Mouse (Mus musculus): Measurements from ENCODE around the gene Tymp. TPM values are rescaled to one million over a fixed set of nuclear protein-coding genes. Genes with fewer than 3 reads are reported as not detected.

The Tymp gene
- polyA plus RNA-seq (2015; fragmentation: Nextera tagmentation; extraction: Ambion mirVana) = 1.9 and 3.0 TPM in 2 replicates

DNA sequence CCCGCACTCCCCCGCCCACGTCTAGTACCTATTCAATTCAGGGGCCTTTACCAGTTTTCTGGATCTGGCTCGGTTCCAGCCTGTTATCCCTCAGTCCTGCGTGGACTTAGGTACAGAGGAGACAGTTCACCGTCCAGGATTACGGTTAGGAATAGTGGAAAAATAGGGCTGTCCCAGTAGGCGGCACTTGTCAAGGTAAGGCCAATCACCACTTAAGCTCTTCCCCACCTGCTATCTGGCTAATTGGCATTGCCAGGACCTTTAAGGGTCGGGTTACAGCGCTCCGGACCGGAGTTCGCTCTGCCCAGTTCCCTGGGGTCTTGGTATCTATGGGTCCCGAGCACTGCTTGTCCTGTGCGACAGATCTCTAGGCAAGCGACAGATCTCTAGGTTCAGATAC lies at the start of gene Tymp:
Tymp (minus strand) TSS at position 83 of the 400 bp plus-strand sequence.
- no peaks in the 10 kb centered on the region for H3K9me3 ChIP-seq (replicated peaks; ENCODE audit: control insufficient read depth, low read length, poor library complexity, severe bottlenecking)
- H3K27me3 ChIP-seq (ENCODE audit: control insufficient read depth, insufficient read depth, low read depth, low read length) = peaks cover 35% of the 10 kb centered on the region
- WGBS = 20% methylated on average over 16 of the region's 16 CpGs
- H3K9ac ChIP-seq (ENCODE audit: low read depth, low read length) = no peak within 1 kb of the TSS
- H3K4me3 ChIP-seq (ENCODE audit: low read depth, low read length) = no peak within 1 kb of the TSS
- no peak within 1 kb of the TSS for H3K4me2 ChIP-seq (ENCODE audit: low read length)
- peaks cover 24% of the 10 kb centered on the region for H3K4me1 ChIP-seq (ENCODE audit: control insufficient read depth, insufficient read depth, low read length)
- ATAC-seq = no peak
- no peak within 1 kb of the TSS for H3K27ac ChIP-seq (ENCODE audit: low read length)
- peaks cover 1% of the 10 kb centered on the region for H3K36me3 ChIP-seq (ENCODE audit: control insufficient read depth, insufficient read depth, low read length)

DNA sequence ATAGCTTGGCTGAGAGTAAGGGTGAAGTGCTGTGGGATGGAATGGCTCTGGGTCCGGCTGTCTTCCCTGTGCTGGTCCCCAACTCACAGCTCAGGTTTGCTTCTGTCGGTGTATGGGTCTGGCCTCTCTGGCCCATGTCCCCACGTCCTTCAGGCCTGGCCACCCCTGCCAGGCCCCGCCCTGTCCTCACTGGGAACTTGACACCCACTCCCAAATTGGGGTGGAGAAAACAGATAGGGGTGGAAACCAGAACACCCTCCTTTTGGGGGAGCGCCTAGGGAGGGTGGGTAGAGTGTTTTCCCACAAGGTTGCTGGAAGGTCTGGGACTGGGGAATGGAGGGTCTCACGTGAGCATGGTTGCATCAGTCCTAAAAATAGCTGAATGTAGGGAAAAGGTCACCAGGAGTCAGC lies 48.9 kb upstream of the Tymp start, which contains the start of gene Cpt1b:
Cpt1b (minus strand) TSS at position 153 of the 411 bp plus-strand sequence.
- Histone ChIP-seq H3K9ac (ENCODE audit: low read depth, low read length) (no peak within 1 kb of the TSS), H3K9me3 (replicated peaks; ENCODE audit: control insufficient read depth, low read length, poor library complexity, severe bottlenecking) (no peaks in the 10 kb centered on the region), H3K4me1 (ENCODE audit: control insufficient read depth, insufficient read depth, low read length) (peaks cover 9% of the 10 kb centered on the region), H3K4me2 (ENCODE audit: low read length) (no peak within 1 kb of the TSS), H3K36me3 (ENCODE audit: control insufficient read depth, insufficient read depth, low read length) (peaks cover 17% of the 10 kb centered on the region), H3K27ac (ENCODE audit: low read length) (no peak within 1 kb of the TSS), H3K27me3 (ENCODE audit: control insufficient read depth, insufficient read depth, low read depth, low read length) (no peaks in the 10 kb centered on the region), H3K4me3 (ENCODE audit: low read depth, low read length) (no peak within 1 kb of the TSS)
- 46% methylated on average over 6 of the region's 6 CpGs for WGBS
- ATAC-seq = no peak

DNA sequence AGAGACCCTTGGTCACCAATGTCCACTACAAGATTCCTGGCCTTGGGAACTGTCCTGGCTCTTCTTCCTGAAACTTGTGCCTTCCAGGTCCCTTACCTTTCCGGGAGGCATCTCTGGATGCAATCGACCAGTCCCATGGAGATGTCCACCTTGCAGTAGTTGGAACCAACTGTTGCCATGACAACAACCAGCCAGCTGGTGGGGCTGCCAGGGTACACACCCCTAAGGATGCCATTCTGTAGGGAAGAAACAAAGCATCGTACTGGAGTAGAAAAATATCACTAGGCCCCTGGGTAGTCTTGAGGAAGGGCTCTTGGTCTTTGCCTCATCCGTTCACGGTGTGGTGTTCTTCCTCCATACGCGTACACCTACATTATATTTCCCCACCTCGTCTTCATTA lies 47.8 kb upstream of the Tymp start:
- H3K27me3 ChIP-seq (ENCODE audit: control insufficient read depth, insufficient read depth, low read depth, low read length) = no peaks in the 10 kb centered on the region
- peaks cover 20% of the 10 kb centered on the region for H3K36me3 ChIP-seq (ENCODE audit: control insufficient read depth, insufficient read depth, low read length)
- H3K4me3 ChIP-seq (ENCODE audit: low read depth, low read length) = no peak overlapping the region
- H3K4me2 ChIP-seq (ENCODE audit: low read length) = no peak overlapping the region
- H3K4me1 ChIP-seq (ENCODE audit: control insufficient read depth, insufficient read depth, low read length) = peaks cover 9% of the 10 kb centered on the region
- H3K9me3 ChIP-seq (replicated peaks; ENCODE audit: control insufficient read depth, low read length, poor library complexity, severe bottlenecking) = no peaks in the 10 kb centered on the region
- WGBS = 83% methylated on average over 8 of the region's 8 CpGs
- H3K9ac ChIP-seq (ENCODE audit: low read depth, low read length) = no peak overlapping the region
- no peak for ATAC-seq
- no peak overlapping the region for H3K27ac ChIP-seq (ENCODE audit: low read length)

GRCm38 (mm10) chr15:89421938-89422337 lies 45.1 kb upstream of the Tymp start:
- Histone ChIP-seq H3K4me3 (ENCODE audit: low read depth, low read length) (no peak overlapping the region), H3K4me1 (ENCODE audit: control insufficient read depth, insufficient read depth, low read length) (no peaks in the 10 kb centered on the region), H3K9me3 (replicated peaks; ENCODE audit: control insufficient read depth, low read length, poor library complexity, severe bottlenecking) (no peaks in the 10 kb centered on the region), H3K4me2 (ENCODE audit: low read length) (no peak overlapping the region), H3K27me3 (ENCODE audit: control insufficient read depth, insufficient read depth, low read depth, low read length) (no peaks in the 10 kb centered on the region), H3K36me3 (ENCODE audit: control insufficient read depth, insufficient read depth, low read length) (peaks cover 24% of the 10 kb centered on the region), H3K9ac (ENCODE audit: low read depth, low read length) (no peak overlapping the region), H3K27ac (ENCODE audit: low read length) (no peak overlapping the region)
- ATAC-seq = no peak
- WGBS = 93% methylated on average over 9 of the region's 9 CpGs

- no peaks in the 10 kb centered on the region for H3K27me3 ChIP-seq (ENCODE audit: control insufficient read depth, insufficient read depth, low read depth, low read length)
- no peaks in the 10 kb centered on the region for H3K9me3 ChIP-seq (replicated peaks; ENCODE audit: control insufficient read depth, low read length, poor library complexity, severe bottlenecking)
- H3K4me2 ChIP-seq (ENCODE audit: low read length) = no peak overlapping the region
- no peak overlapping the region for H3K9ac ChIP-seq (ENCODE audit: low read depth, low read length)
- no peak overlapping the region for H3K4me3 ChIP-seq (ENCODE audit: low read depth, low read length)
- no peak for ATAC-seq
- WGBS = 90% methylated on average over 8 of the region's 8 CpGs
- peaks cover 9% of the 10 kb centered on the region; the same call in 1 of the 2 replicates for H3K36me3 ChIP-seq (ENCODE audit: control insufficient read depth, insufficient read depth, low read length)
- no peaks in the 10 kb centered on the region for H3K4me1 ChIP-seq (ENCODE audit: control insufficient read depth, insufficient read depth, low read length)
- no peak overlapping the region for H3K27ac ChIP-seq (ENCODE audit: low read length)
Measured at GRCm38 (mm10) chr15:89415282-89415681, 38.4 kb upstream of the Tymp start.

- no peak within 1 kb of the TSS for H3K27ac ChIP-seq (ENCODE audit: low read length)
- no peaks in the 10 kb centered on the region for H3K27me3 ChIP-seq (ENCODE audit: control insufficient read depth, insufficient read depth, low read depth, low read length)
- no peak within 1 kb of the TSS for H3K4me3 ChIP-seq (ENCODE audit: low read depth, low read length)
- H3K36me3 ChIP-seq (ENCODE audit: control insufficient read depth, insufficient read depth, low read length) = no peaks in the 10 kb centered on the region
- 91% methylated on average over 24 of the region's 24 CpGs for WGBS
- no peak within 1 kb of the TSS for H3K9ac ChIP-seq (ENCODE audit: low read depth, low read length)
- H3K9me3 ChIP-seq (replicated peaks; ENCODE audit: control insufficient read depth, low read length, poor library complexity, severe bottlenecking) = peaks cover 3% of the 10 kb centered on the region; the same call in 1 of the 2 replicates
- no peaks in the 10 kb centered on the region for H3K4me1 ChIP-seq (ENCODE audit: control insufficient read depth, insufficient read depth, low read length)
- no peak for ATAC-seq
- no peak within 1 kb of the TSS for H3K4me2 ChIP-seq (ENCODE audit: low read length)
Measured at GRCm38 (mm10) chr15:89410118-89410517, 33.3 kb upstream of the Tymp start, which contains the start of gene Syce3. Gene Syce3 (minus strand): TSS chr15:89410503.

- Histone ChIP-seq H3K27me3 (ENCODE audit: control insufficient read depth, insufficient read depth, low read depth, low read length) (no peaks in the 10 kb centered on the region), H3K9me3 (replicated peaks; ENCODE audit: control insufficient read depth, low read length, poor library complexity, severe bottlenecking) (peaks cover 3% of the 10 kb centered on the region; the same call in 1 of the 2 replicates), H3K4me1 (ENCODE audit: control insufficient read depth, insufficient read depth, low read length) (no peaks in the 10 kb centered on the region), H3K4me2 (ENCODE audit: low read length) (no peak overlapping the region), H3K27ac (ENCODE audit: low read length) (no peak overlapping the region), H3K4me3 (ENCODE audit: low read depth, low read length) (no peak overlapping the region), H3K36me3 (ENCODE audit: control insufficient read depth, insufficient read depth, low read length) (no peaks in the 10 kb centered on the region), H3K9ac (ENCODE audit: low read depth, low read length) (no peak overlapping the region)
- ATAC-seq = no peak
Measured at GRCm38 (mm10) chr15:89406691-89407090, 29.9 kb upstream of the Tymp start.

GRCm38 (mm10) chr15:89404831-89405623 lies 28.2 kb upstream of the Tymp start:
- no peak overlapping the region for H3K4me3 ChIP-seq (ENCODE audit: low read depth, low read length)
- H3K4me1 ChIP-seq (ENCODE audit: control insufficient read depth, insufficient read depth, low read length) = no peaks in the 10 kb centered on the region
- H3K27me3 ChIP-seq (ENCODE audit: control insufficient read depth, insufficient read depth, low read depth, low read length) = no peaks in the 10 kb centered on the region
- ATAC-seq = no peak
- H3K9ac ChIP-seq (ENCODE audit: low read depth, low read length) = no peak overlapping the region
- no peak overlapping the region for H3K4me2 ChIP-seq (ENCODE audit: low read length)
- no peaks in the 10 kb centered on the region for H3K36me3 ChIP-seq (ENCODE audit: control insufficient read depth, insufficient read depth, low read length)
- peaks cover 3% of the 10 kb centered on the region; the same call in 1 of the 2 replicates for H3K9me3 ChIP-seq (replicated peaks; ENCODE audit: control insufficient read depth, low read length, poor library complexity, severe bottlenecking)
- no peak overlapping the region for H3K27ac ChIP-seq (ENCODE audit: low read length)
- WGBS = 87% methylated on average over 10 of the region's 10 CpGs

DNA sequence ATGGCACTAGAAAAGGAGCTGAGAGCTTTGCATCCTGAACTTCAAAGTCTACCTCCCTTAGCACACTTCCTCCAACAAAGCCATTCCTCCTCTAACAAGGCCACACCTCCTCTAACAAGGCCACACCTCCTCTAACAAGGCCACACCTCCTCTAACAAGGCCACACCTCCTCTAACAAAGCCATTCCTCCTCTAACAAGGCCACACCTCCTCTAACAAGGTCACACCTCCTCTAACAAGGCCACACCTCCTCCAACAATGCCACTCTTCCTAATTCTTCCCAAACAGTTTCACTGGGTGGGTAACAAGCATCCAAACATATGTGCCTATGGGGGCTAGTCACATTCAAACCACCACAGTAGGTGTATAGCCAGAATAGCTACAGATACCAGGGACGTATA lies 25.6 kb upstream of the Tymp start:
- Histone ChIP-seq H3K4me3 (ENCODE audit: low read depth, low read length) (no peak overlapping the region), H3K27me3 (ENCODE audit: control insufficient read depth, insufficient read depth, low read depth, low read length) (no peaks in the 10 kb centered on the region), H3K4me2 (ENCODE audit: low read length) (no peak overlapping the region), H3K27ac (ENCODE audit: low read length) (no peak overlapping the region), H3K4me1 (ENCODE audit: control insufficient read depth, insufficient read depth, low read length) (no peaks in the 10 kb centered on the region), H3K9ac (ENCODE audit: low read depth, low read length) (no peak overlapping the region), H3K36me3 (ENCODE audit: control insufficient read depth, insufficient read depth, low read length) (no peaks in the 10 kb centered on the region), H3K9me3 (replicated peaks; ENCODE audit: control insufficient read depth, low read length, poor library complexity, severe bottlenecking) (0 out of 2 replicates have a peak, but pooled peaks cover 3% of the 10 kb centered on the region)
- ATAC-seq = no peak
- 94% methylated on average over 1 of the region's 1 CpGs for WGBS
